Mouse (Mus musculus): ENCODE measurements around the gene Gm3183. TPM values are rescaled to one million over a fixed set of nuclear protein-coding genes. Genes with fewer than 3 reads are reported as not detected.
"Not testable (repeated sequence)": the region's sequence is repeated elsewhere in the genome, so short reads cannot be mapped to it uniquely, and the experiment has no call there.

Gene Gm3183
- total RNA-seq (2015; ENCODE audit: low replicate concordance), result not detected in 2 replicates
- not detected in 2 replicates for total RNA-seq (2017; ENCODE audit: low replicate concordance)

- ATAC-seq (replicated peaks; ENCODE audit: low FRiP score, poor library complexity, severe bottlenecking), result not testable (repeated sequence)
Observed at GRCm38 (mm10) chr5:94865136-94865535, at the start of gene Gm3183. Gm3183 (plus strand) TSS chr5:94865436.

Other genes with a start within 250 kb of the Gm3183 start
- not detected in 2 replicates for gene Gm3147, start 249.1 kb upstream of the Gm3183 start, total RNA-seq (2015; ENCODE audit: low replicate concordance)
- gene Gm3147, start 249.1 kb upstream of the Gm3183 start, total RNA-seq (2017; ENCODE audit: low replicate concordance), result not detected in 2 replicates
- not detected in 2 replicates for gene Gm6509, start 241.5 kb upstream of the Gm3183 start, total RNA-seq (2015; ENCODE audit: low replicate concordance)
- gene Gm6509, start 241.5 kb upstream of the Gm3183 start, total RNA-seq (2017; ENCODE audit: low replicate concordance), result not detected in 2 replicates
- not detected in 2 replicates for gene Gm6205, start 217.1 kb upstream of the Gm3183 start, total RNA-seq (2015; ENCODE audit: low replicate concordance)
- gene Gm6205, start 217.1 kb upstream of the Gm3183 start, total RNA-seq (2017; ENCODE audit: low replicate concordance), result 0.42 TPM in 1 of 2 replicates, not detected in the other
- not detected in 2 replicates for gene Gm6367, start 123.2 kb downstream of the Gm3183 start, total RNA-seq (2015; ENCODE audit: low replicate concordance)
- gene Gm6367, start 123.2 kb downstream of the Gm3183 start, total RNA-seq (2017; ENCODE audit: low replicate concordance), result not detected in 2 replicates
- not detected in 2 replicates for gene Gm7942, start 241.5 kb downstream of the Gm3183 start, total RNA-seq (2015; ENCODE audit: low replicate concordance)
- not detected in 2 replicates for gene Gm7942, start 241.5 kb downstream of the Gm3183 start, total RNA-seq (2017; ENCODE audit: low replicate concordance)